Mouse (Mus musculus) thymus, adult 18-20 months (tissue): Measurements from ENCODE around the gene Fgfr2.

Experiments used
- DNase-seq, 2 experiments: peaks; one replicate each; pipeline ENCODE4 v3.0.0; 2022; ENCODE audit warnings: mixed read lengths in 2 of 2

Fgfr2 gene

GRCm38 (mm10) chr7:132597251-132598041 is 525.7 kb downstream of the Fgfr2 start:
- no peak for DNase-seq

GRCm38 (mm10) chr7:132596557-132597250 is 526.4 kb downstream of the Fgfr2 start:
- no peak for DNase-seq

- no peak for DNase-seq
Measured at GRCm38 (mm10) chr7:132595787-132596186, 527.4 kb downstream of the Fgfr2 start.

- DNase-seq, result no peak
Measured at GRCm38 (mm10) chr7:132594325-132594724, 528.8 kb downstream of the Fgfr2 start.

- DNase-seq, result no peak
Measured at GRCm38 (mm10) chr7:132593762-132594161, 529.4 kb downstream of the Fgfr2 start.

GRCm38 (mm10) chr7:132589610-132590009 is 533.5 kb downstream of the Fgfr2 start:
- DNase-seq, result no peak

- no peak for DNase-seq
Measured at GRCm38 (mm10) chr7:132587167-132587566, 536.0 kb downstream of the Fgfr2 start.

GRCm38 (mm10) chr7:132585695-132586491 is 537.3 kb downstream of the Fgfr2 start:
- no peak for DNase-seq

GRCm38 (mm10) chr7:132581441-132581840 is 541.7 kb downstream of the Fgfr2 start:
- DNase-seq, result no peak

GRCm38 (mm10) chr7:132580511-132580910 is 542.6 kb downstream of the Fgfr2 start:
- no peak for DNase-seq

GRCm38 (mm10) chr7:132576891-132577290 is 546.3 kb downstream of the Fgfr2 start:
- DNase-seq, result no peak

GRCm38 (mm10) chr7:132576116-132576650 is 547.0 kb downstream of the Fgfr2 start, which contains the start of gene Oat:
Gene Oat (minus strand): TSS chr7:132576398.
- DNase-seq, result peak; percentile 92

GRCm38 (mm10) chr7:132575623-132576022 is 547.5 kb downstream of the Fgfr2 start:
- DNase-seq, result peak in 1 of 2 experiments; percentile 68

- no peak for DNase-seq
Measured at GRCm38 (mm10) chr7:132574646-132575045, 548.5 kb downstream of the Fgfr2 start.

GRCm38 (mm10) chr7:132573205-132573604 is 549.9 kb downstream of the Fgfr2 start:
- DNase-seq, result no peak

- DNase-seq, result no peak
Measured at GRCm38 (mm10) chr7:132572738-132573137, 550.4 kb downstream of the Fgfr2 start.

GRCm38 (mm10) chr7:132571481-132571880 is 551.7 kb downstream of the Fgfr2 start:
- no peak for DNase-seq

GRCm38 (mm10) chr7:132570071-132570470 is 553.1 kb downstream of the Fgfr2 start:
- DNase-seq, result no peak

- DNase-seq, result peak in 1 of 2 experiments; percentile 44
Measured at GRCm38 (mm10) chr7:132568817-132569216, 554.3 kb downstream of the Fgfr2 start.

GRCm38 (mm10) chr7:132565831-132566230 is 557.3 kb downstream of the Fgfr2 start:
- no peak for DNase-seq

- no peak for DNase-seq
Measured at GRCm38 (mm10) chr7:132559138-132559766, 563.9 kb downstream of the Fgfr2 start.

GRCm38 (mm10) chr7:132558141-132558736 is 564.9 kb downstream of the Fgfr2 start:
- no peak for DNase-seq
